Mouse (Mus musculus) stomach, postnatal 0 days (tissue): ENCODE results near the gene Tmem88b. TPM values are rescaled to one million over a fixed set of nuclear protein-coding genes. Genes with fewer than 3 reads are reported as not detected.

Experiments
- ATAC-seq: fragments of 200-750 bp; cut with Nextera tagmentation; 2 replicates; pipeline ENCODE4 v1.8.0; 2017; ENCODE audit not compliant: low FRiP score, low TSS enrichment
- DNase-seq: peaks from one replicate; pipeline ENCODE4 v3.0.0-alpha.2; 2016; ENCODE audit warnings: low spot score
- H3K27ac ChIP-seq: fragments of 300-500 bp; sonication (generic); replicated peaks from 2 replicates; pipeline ENCODE4 v1.5.1; 2014; ENCODE audit warnings: mild to moderate bottlenecking, control low read depth
- H3K27me3 ChIP-seq: fragments of 300-500 bp; sonication (generic); 2 replicates; pipeline ENCODE4 v1.6.1; 2014; ENCODE audit warnings: low read length; ENCODE audit not compliant: control insufficient read depth, insufficient read depth
- H3K36me3 ChIP-seq: fragments of 300-500 bp; sonication (generic); 2 replicates; pipeline ENCODE4 v1.6.1; 2014; ENCODE audit warnings: low read length, mixed read lengths; ENCODE audit not compliant: control insufficient read depth, insufficient read depth
- H3K4me1 ChIP-seq: fragments of 300-500 bp; sonication (generic); replicated peaks from 2 replicates; pipeline ENCODE4 v1.6.1; 2014; ENCODE audit warnings: antibody characterized with exemption; ENCODE audit not compliant: control insufficient read depth, insufficient read depth
- H3K4me2 ChIP-seq: fragments of 300-500 bp; sonication (generic); replicated peaks from 2 replicates; pipeline ENCODE4 v1.6.1; 2014; ENCODE audit warnings: low read depth, mild to moderate bottlenecking, control low read depth, moderate library complexity
- H3K4me3 ChIP-seq: fragments of 300-500 bp; sonication (generic); 2 replicates; pipeline ENCODE4 v1.5.1; 2014; ENCODE audit warnings: low read depth, low read length, control low read depth
- H3K9ac ChIP-seq: fragments of 300-500 bp; sonication (generic); 2 replicates; pipeline ENCODE4 v1.6.1; 2014; ENCODE audit warnings: mild to moderate bottlenecking, low read length, control low read depth, mixed read lengths
- H3K9me3 ChIP-seq: fragments of 300-500 bp; sonication (generic); 2 replicates; pipeline ENCODE4 v1.6.1; 2016; ENCODE audit warnings: low read length; ENCODE audit not compliant: control insufficient read depth
- CTCF ChIP-seq: IDR thresholded peaks from 2 replicates; pipeline ENCODE4 v1.5.1; 2016; ENCODE audit warnings: antibody characterized with exemption, low read depth, mild to moderate bottlenecking, moderate library complexity
- EP300 ChIP-seq: optimal IDR thresholded peaks from 2 replicates; pipeline ENCODE3; 2016; ENCODE audit warnings: antibody characterized with exemption
- WGBS: fragments of 180-500 bp; shearing (Covaris S2); extraction: QIAGEN DNeasy Blood & Tissue Kit; methylation state at CpG from one replicate; pipeline ENCODE4 v1.1.7; 2014; 5-methylcytosine and 5-hydroxymethylcytosine counted together
- polyA plus RNA-seq: library from polyadenylated mRNA; unstranded; fragments of >200 nt; fragmentation: Nextera tagmentation; extraction: Ambion mirVana; gene quantifications from 2 replicates; pipeline ENCODE4 v1.2.1, GENCODE M21; 2015

Gene Tmem88b
- polyA plus RNA-seq, 1 experiment from 2014 or later: 0.13 TPM

DNA sequence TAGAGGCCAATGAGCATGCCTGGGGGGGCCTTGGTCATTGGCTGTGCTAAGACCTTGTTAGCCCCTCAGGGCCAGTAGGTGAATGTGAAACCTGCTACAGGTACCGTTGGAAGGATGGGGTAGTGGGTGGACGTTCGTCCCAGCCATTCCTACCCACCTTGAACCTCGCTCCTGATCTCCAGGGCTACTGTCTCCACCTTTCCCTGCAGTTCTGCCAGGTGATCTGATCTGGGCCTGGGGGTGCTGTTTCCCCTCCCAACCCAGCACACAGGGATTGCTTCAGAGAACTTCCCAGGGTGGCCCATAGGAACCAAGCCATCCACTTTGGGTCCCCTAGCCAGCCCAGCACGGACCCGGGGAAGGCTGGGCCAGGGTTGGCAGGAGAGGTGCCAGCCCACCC is 46.5 kb downstream of the Tmem88b start:
- Histone ChIP-seq H3K9me3 (no peaks in the 10 kb centered on the region), H3K9ac (no peak overlapping the region), H3K27ac (no peak overlapping the region), H3K27me3 (no peaks in the 10 kb centered on the region), H3K36me3 (peaks cover 7% of the 10 kb centered on the region; the same call in 1 of the 2 replicates), H3K4me1 (no peaks in the 10 kb centered on the region; the same call in 1 of the 2 replicates), H3K4me2 (no peak overlapping the region), H3K4me3 (no peak overlapping the region)
- no peak for DNase-seq
- TF ChIP-seq EP300 (no peak), CTCF (no peak)
- ATAC-seq: no peak
- 85% methylated on average over 6 of the region's 6 CpGs for WGBS

DNA sequence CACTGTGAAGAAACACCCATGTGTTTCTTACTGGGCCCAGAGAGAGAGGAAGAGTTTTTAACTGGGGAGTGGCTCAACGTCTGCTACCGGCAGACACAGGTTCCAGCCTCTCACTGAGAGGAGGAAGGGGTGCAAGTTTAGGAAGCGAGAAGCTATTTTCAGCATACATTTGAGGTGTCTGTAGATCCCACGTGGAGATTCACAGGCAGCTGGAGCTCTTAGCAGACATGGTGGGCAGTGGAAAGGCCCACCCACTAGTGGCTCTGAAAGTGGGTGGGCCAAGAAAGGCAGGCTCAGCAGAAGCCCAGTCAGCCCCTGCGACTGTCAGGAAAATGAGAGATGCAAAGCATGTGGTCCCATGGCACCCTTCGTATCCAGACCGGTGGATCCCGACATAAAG is 47.4 kb downstream of the Tmem88b start:
- DNase-seq (no peak), ATAC-seq (no peak)
- no peak overlapping the region for H3K27ac ChIP-seq
- no peak for TF ChIP-seq CTCF
- TF ChIP-seq EP300: no peak
- no peaks in the 10 kb centered on the region; the same call in 1 of the 2 replicates for H3K4me1 ChIP-seq
- no peaks in the 10 kb centered on the region for H3K9me3 ChIP-seq
- no peak overlapping the region for H3K4me2 ChIP-seq
- 38% methylated on average over 8 of the region's 8 CpGs for WGBS
- H3K36me3 ChIP-seq: peaks cover 6% of the 10 kb centered on the region; the same call in 1 of the 2 replicates
- H3K27me3 ChIP-seq: no peaks in the 10 kb centered on the region
- no peak overlapping the region for H3K4me3 ChIP-seq
- H3K9ac ChIP-seq: no peak overlapping the region

DNA sequence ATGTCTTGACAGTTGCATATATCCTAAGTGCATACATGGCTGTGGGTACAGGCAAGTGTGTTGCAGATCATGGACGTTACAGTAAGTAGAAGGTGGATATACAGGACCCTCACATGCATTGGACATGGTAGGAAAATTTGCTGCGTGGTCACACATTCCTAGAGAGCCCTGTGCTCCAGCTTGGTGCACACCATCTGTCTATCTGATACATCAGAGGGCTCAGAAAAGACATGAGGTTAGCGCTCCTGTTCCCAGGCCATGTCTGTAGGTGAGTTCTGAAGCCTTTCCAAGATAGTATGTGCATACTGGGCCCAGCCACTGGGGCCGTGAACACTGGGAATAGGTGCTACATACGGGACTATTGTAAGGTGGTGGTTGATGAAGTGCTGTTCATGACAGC is 49.3 kb downstream of the Tmem88b start:
- Histone ChIP-seq H3K9ac (no peak overlapping the region), H3K36me3 (0 out of 2 replicates have a peak, but pooled peaks cover 2% of the 10 kb centered on the region), H3K4me2 (no peak overlapping the region), H3K4me3 (no peak overlapping the region), H3K9me3 (no peaks in the 10 kb centered on the region), H3K4me1 (no peaks in the 10 kb centered on the region; the same call in 1 of the 2 replicates), H3K27me3 (no peaks in the 10 kb centered on the region), H3K27ac (no peak overlapping the region)
- 89% methylated on average over 5 of the region's 5 CpGs for WGBS
- DNase-seq: no peak
- TF ChIP-seq EP300 (no peak), CTCF (no peak)
- ATAC-seq: no peak

DNA sequence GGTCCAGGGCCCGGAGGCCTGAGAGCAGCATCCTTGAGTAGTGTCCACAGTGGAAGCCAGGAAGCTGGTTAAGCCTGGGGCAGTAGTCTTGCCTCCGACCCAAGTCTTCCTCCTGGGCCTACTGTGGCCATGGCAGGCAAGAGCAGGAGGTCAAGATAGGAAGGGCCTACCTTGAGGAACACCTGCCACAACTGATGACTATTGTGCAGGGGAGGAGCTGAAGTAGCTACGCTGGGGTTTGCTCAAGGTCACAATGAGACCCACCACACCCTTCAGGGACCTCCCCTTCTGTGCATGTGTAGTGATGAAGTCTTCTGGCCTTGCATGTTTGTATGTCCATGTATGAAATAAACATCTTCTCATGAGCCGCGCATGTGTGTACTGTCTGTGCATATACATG is 49.9 kb downstream of the Tmem88b start:
- peak overlapping the region; percentile 45; the same call in 1 of the 2 replicates for H3K27ac ChIP-seq
- H3K36me3 ChIP-seq: 0 out of 2 replicates have a peak, but pooled peaks cover 2% of the 10 kb centered on the region
- TF ChIP-seq EP300: no peak
- no peak for TF ChIP-seq CTCF
- DNase-seq: no peak
- WGBS: 52% methylated on average over 5 of the region's 5 CpGs
- H3K9me3 ChIP-seq: no peaks in the 10 kb centered on the region
- peak overlapping the region; percentile 68 for H3K4me3 ChIP-seq
- no peaks in the 10 kb centered on the region for H3K27me3 ChIP-seq
- peak overlapping the region; percentile 81 for H3K4me2 ChIP-seq
- H3K9ac ChIP-seq: peak overlapping the region; percentile 83
- ATAC-seq: no peak
- H3K4me1 ChIP-seq: no peaks in the 10 kb centered on the region; the same call in 1 of the 2 replicates

DNA sequence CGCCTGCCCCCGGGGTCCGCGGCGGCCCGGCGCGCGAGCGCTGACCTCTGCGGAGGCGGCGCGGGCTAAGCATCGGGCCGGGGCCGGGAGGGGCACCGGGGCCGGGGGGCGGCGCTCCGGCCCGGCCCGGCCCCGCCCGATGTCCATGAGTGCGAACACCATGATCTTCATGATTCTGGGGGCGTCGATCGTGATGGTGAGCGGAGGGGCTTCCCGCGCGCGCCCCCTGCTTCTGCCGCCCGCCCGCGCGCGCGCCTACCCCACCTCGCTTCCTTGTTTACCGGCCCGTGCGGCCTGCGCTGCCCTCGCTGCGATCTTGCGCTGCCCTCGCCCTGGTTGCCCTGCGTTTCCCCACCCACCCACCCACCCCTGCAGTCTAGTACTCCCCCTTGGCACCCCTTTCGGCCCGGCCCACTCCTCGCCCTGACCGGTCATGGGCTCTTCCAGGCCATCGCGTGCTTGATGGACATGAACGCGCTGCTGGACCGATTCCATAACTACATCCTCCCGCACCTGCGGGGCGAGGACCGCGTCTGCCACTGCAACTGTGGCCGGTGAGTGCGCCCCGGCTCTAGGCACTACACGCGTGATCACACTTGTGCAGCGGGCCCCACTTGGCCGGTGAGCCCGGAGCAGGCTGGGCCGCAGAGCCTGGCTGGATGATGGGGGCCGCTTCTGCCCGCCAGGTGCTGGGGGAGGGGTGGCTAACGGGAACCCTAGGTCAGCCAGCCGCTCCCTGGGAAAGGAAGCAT is 50.5 kb downstream of the Tmem88b start:
- Histone ChIP-seq H3K27me3 (no peaks in the 10 kb centered on the region), H3K27ac (peak overlapping the region; percentile 84), H3K4me2 (peak overlapping the region; percentile 81), H3K4me1 (no peaks in the 10 kb centered on the region; the same call in 1 of the 2 replicates), H3K9me3 (no peaks in the 10 kb centered on the region), H3K9ac (peak overlapping the region; percentile 83), H3K36me3 (0 out of 2 replicates have a peak, but pooled peaks cover 2% of the 10 kb centered on the region), H3K4me3 (peak overlapping the region; percentile 68)
- no peak for TF ChIP-seq CTCF
- TF ChIP-seq EP300: no peak
- peak; percentile 75 for ATAC-seq
- peak; percentile 46 for DNase-seq
- WGBS: under 1% methylated on average over 39 of the region's 79 CpGs

DNA sequence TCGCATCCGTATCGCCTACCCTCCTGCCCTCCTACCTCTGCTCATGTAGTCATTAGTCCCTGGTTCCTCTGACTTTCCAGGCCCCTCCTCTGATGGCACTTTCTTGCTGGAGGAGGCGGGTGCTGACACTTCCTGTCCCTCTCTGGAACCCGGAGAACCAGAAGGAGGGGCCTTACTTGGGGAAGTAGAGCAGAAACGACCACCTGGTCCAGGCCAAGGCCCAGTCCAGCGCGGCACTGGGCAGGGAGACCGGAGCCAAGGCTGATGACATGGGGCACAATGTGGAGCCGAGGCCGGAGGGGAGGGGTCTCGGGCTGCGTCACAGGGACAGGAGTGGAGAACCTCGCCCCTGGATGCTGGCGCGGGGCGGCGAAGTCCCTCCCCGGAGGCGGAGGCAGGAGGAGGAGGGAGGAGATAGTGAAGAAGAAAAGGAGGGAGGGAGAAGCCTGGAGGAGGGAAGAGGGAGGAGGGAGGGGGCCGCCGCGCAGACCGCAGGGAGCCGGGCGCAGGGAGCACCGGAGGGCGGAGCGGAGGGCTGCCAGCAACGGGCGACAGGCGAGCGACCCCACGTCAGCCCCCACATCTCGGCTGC is 51.2 kb downstream of the Tmem88b start, which contains the start of gene Tmem240:
TSS of gene Tmem240 (plus strand) at position 451 of the 592 bp plus-strand sequence.
- Histone ChIP-seq H3K9me3 (no peaks in the 10 kb centered on the region), H3K4me2 (peak within 1 kb of the TSS; percentile 81), H3K27me3 (no peaks in the 10 kb centered on the region), H3K4me1 (no peaks in the 10 kb centered on the region; the same call in 1 of the 2 replicates), H3K36me3 (0 out of 2 replicates have a peak, but pooled peaks cover 2% of the 10 kb centered on the region), H3K4me3 (peak within 1 kb of the TSS; percentile 68), H3K9ac (peak within 1 kb of the TSS; percentile 83), H3K27ac (peak within 1 kb of the TSS; percentile 84)
- ATAC-seq (peak; percentile 86), DNase-seq (peak; percentile 79)
- WGBS: under 1% methylated on average over 23 of the region's 35 CpGs
- TF ChIP-seq CTCF: no peak
